Mouse (Mus musculus) testis, adult 2 months (tissue): ENCODE measurements around the gene 2510039O18Rik.

Source experiments
- CTCF ChIP-seq: fragments of 200-500 bp; IDR thresholded peaks from 2 replicates; pipeline ENCODE4 v1.5.1; 2012; ENCODE audit warnings: low read depth, mild to moderate bottlenecking, inconsistent platforms, low read length, moderate library complexity; ENCODE audit not compliant: control insufficient read depth, insufficient read depth, insufficient replicate concordance
- POLR2A ChIP-seq: fragments of 200-500 bp; IDR thresholded peaks from 2 replicates; pipeline ENCODE4 v1.6.1; 2012; ENCODE audit warnings: low read depth, mild to moderate bottlenecking, inconsistent platforms, low read length, moderate library complexity; ENCODE audit not compliant: control insufficient read depth

- no peak for TF ChIP-seq POLR2A
- no peak for TF ChIP-seq CTCF
These were observed 44.3 kb upstream of the 2510039O18Rik start for GRCm38 (mm10) chr4:147896411-147896810.
